Mouse (Mus musculus) bone marrow, adult 2 months (tissue): Measurements from ENCODE around the gene Lrig2.

Source experiments
- CTCF ChIP-seq: fragments of 200-500 bp; IDR thresholded peaks from 2 replicates; pipeline ENCODE4 v1.5.1; 2011; ENCODE audit warnings: low read length, control low read depth; ENCODE audit not compliant: control insufficient read depth, insufficient read depth
- POLR2A ChIP-seq: fragments of 200-500 bp; IDR thresholded peaks from 2 replicates; pipeline ENCODE4 v1.6.1; 2011; ENCODE audit warnings: low read depth, mild to moderate bottlenecking, control low read depth, low read length, borderline replicate concordance; ENCODE audit not compliant: control insufficient read depth

DNA sequence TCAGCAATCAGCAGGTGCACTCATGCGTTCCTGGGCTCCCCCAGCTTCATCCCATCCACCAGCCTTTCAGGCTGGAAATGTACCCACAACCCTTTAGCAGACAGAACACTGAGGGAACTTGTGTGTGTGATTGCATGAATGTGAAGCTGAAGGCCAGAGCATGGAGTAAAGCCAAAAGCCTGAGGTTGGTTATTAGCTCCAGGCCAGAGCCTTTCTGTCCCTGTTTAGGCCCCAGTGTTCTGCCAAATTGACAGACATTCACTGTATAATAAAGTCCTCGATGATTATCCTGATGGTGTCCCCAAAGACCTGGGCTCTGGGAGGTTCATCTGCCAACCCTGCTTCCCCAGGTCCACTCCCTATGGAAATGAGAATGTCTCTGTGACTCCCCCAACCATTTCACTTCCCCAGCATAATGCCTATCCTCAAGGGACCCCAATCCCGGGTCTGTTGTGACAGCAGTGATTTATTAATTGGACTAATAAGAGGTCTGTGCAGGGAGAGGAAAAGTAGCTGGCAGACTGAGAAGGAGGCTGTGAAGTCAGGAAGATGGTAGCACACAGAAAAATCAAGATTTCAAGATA lies 9.7 kb upstream of the Lrig2 start:
- TF ChIP-seq CTCF (no peak), POLR2A (no peak)
